Mouse (Mus musculus) olfactory bulb, adult 2 months (tissue): ENCODE data around the gene Znrf1.

Experiments
- CTCF ChIP-seq: fragments of 200-500 bp; IDR thresholded peaks from 2 replicates; pipeline ENCODE4 v1.5.1; 2012; ENCODE audit warnings: low read depth, mild to moderate bottlenecking, low read length, moderate library complexity; ENCODE audit not compliant: insufficient read depth
- POLR2A ChIP-seq: fragments of 200-500 bp; IDR thresholded peaks from 2 replicates; pipeline ENCODE4 v1.6.1; 2012; ENCODE audit warnings: mild to moderate bottlenecking, low read depth, low read length, moderate library complexity; ENCODE audit not compliant: insufficient read depth

DNA sequence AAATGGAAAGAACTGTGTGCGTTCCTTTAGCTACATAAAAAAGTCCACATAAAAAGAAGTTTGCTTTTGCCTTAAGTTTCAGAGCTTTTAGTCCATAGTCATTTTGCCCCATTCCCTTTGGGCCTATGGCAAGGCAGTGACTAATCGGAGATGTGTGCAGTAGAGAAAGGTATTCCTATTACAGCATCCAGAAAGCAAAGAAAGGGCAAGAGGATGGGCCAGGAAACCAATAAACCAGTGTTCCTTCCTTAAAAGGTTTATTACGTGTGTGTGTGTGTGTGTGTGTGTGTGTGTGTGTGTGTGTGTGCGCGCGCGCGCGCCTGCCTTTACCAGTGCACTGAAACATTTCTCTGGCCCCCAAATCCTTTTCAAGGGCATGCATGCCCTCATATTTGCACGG lies 35.8 kb downstream of the Znrf1 start:
- no peak for TF ChIP-seq POLR2A
- no peak for TF ChIP-seq CTCF
